Mouse (Mus musculus) cerebellum, postnatal 25 days (tissue): ENCODE results near the gene Slc41a3.

Experiments
- DNase-seq, 2 experiments: peaks; one replicate each; pipeline ENCODE4 v3.0.0; 2021; ENCODE audit warnings: mixed read lengths in 2 of 2

Slc41a3 gene

DNA sequence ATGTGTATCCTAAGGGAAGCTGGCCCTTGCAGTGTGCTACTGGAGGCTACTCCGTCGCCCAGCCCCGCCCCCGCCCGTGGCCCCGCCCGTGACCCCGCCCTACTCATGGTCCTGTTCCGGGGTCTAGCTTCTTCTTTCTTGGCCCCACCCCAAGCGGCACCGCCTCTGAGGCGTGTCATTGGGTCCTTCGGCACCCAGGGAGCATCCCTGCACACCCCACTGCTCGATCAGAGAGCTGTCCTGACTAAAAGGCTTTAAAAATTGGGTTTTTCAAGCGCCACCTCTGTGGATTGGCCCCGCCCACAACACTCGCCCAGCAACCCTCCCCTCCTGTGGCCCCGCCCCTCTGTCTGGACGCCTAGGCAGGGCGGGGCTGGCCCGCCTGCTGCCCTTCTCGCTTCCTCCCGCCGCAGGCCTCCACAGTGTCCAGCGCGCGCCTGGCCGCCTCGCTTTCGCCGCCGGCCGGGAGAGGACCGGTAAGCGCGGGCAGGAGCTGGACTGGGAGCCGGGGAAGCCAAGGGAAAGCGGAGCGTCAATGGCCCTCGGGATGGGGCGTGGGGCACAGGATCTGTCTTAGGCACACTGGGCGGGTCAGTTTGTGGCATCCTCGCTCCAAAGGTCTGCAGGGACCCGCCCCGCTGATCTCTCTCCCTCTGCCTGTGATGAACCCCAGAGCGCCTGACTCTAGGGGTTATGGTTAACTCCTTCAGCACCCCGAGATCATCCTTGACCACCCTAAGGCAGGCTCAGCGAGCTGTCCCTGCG lies at the start of gene Slc41a3:
Gene Slc41a3 (plus strand): TSS at position 193 of the 765 bp plus-strand sequence.
- peak; percentile 92 to 96 for DNase-seq

- DNase-seq = no peak
Observed at GRCm38 (mm10) chr6:90556534-90557058, 47.9 kb upstream of the Slc41a3 start.

GRCm38 (mm10) chr6:90557077-90557476 lies 47.4 kb upstream of the Slc41a3 start:
- no peak for DNase-seq

DNA sequence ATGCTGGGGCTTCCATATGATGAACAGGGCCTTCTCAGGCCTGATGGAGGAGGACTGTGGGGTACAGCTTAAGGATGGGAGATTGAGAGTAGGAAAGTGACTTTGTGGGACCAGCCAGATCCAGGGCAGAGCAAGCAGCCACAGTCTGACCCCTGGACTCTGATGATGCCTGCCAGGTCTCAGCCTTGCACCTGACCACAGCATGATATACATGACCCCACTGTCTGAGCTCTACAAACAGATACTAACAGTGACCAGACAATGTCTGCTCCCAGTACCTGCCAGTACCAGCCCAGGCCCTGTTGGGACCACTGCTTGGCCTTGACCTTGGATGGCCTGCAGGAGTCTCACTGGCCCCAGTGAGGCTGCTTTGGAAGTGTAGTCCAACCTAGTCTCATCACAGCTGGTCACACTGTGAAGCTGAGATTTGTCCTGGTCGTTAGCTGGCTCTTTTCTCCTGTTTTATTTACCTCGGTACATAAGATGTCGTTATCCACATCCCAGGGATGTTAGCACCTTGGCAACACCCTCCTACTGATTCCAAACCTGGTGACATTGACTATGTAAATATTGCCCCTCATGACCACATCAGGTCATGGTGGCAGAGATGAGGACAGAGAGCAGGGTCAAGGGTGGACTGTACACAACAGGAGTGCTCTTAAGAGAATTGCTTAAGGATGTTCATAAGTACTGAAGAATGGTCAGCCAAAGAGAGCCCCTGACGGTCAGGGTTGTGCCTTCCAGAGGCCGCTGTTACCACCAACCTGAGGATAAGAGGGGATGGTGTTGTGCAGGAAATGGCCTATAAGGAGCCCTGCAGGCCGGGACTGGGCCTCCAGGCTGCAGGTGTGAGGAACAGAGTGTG lies 46.5 kb upstream of the Slc41a3 start:
- no peak for DNase-seq

DNA sequence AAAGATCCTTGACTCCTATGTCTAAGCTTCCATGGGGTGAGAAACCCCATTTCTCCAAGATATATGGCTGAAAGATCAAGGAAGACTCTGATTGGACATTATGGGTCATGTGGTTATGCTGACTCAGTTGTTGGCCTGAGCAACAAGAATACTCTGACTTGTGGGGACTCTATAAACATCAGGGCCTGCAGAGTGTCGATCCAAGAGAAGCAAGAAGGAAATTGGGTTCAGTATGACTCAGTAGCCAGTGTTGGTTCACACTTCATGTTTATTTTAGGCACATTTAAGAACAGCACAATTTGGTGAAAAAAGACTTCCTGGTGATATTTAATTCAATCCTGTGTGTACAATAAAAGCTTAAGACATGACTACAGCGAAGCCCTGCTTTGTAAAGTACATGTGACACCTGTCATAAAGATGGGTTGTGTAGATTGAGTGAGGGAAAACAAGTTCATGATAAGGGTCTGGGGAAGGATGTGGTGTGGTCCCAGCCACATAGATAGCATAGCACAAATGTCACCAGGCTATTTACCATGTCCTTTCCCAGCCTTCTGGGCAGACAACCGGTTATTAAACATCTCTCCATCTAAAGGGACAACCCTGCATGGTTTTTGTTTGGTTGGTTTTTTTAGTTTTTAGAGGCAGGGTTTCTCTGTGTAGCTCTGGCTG lies 44.0 kb upstream of the Slc41a3 start:
- no peak for DNase-seq

GRCm38 (mm10) chr6:90561234-90561781 lies 43.2 kb upstream of the Slc41a3 start:
- no peak for DNase-seq

- DNase-seq = no peak
Observed at GRCm38 (mm10) chr6:90564240-90564639, 40.3 kb upstream of the Slc41a3 start.

DNA sequence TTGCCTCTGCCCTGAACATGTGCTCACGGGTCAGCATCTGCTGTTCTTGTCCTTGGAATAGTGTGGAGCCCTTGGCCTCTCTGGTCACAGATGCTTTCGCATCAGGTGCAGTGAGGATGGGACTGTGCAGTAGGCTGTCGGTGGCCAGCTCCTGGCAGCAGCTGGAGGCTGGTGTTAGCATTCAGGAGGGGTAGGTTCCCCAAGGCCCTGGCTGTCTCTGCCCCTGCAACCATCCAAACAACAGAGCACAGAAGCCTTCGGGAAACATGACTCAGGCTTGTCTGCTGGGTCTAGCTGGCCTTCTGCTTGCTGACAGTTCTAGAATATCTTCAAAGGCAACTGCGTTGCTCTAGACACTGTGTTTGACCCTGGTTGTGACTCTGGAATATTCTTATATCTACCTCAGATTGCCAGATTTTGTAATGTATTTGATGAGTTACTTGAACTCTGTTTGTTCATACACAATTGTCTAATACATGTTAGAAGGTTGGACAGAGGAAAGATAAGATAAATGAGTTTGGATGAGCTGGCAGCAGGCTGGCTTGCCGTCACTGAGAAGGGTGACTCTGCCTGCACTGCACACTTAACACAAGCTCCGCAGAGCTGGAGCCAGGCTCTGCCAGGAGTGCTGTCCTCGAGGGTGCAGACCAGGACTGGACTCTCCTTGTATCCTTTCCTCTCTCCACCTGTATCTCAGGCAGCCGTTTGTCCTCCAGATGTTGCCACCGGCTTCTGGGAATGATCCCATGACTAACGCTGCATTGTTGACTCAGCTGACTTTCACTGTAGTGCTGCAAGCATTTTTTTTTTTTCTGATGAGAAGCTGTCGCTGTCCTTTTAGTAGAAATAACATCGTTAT lies 38.9 kb upstream of the Slc41a3 start:
- DNase-seq = no peak

- no peak for DNase-seq
Observed at GRCm38 (mm10) chr6:90567486-90567885, 37.0 kb upstream of the Slc41a3 start.

GRCm38 (mm10) chr6:90567928-90568327 lies 36.6 kb upstream of the Slc41a3 start:
- DNase-seq = no peak

- no peak for DNase-seq
Observed at GRCm38 (mm10) chr6:90568721-90569120, 35.8 kb upstream of the Slc41a3 start.

GRCm38 (mm10) chr6:90569736-90570383 lies 34.7 kb upstream of the Slc41a3 start:
- no peak for DNase-seq

GRCm38 (mm10) chr6:90570392-90570791 lies 34.1 kb upstream of the Slc41a3 start:
- no peak for DNase-seq

DNA sequence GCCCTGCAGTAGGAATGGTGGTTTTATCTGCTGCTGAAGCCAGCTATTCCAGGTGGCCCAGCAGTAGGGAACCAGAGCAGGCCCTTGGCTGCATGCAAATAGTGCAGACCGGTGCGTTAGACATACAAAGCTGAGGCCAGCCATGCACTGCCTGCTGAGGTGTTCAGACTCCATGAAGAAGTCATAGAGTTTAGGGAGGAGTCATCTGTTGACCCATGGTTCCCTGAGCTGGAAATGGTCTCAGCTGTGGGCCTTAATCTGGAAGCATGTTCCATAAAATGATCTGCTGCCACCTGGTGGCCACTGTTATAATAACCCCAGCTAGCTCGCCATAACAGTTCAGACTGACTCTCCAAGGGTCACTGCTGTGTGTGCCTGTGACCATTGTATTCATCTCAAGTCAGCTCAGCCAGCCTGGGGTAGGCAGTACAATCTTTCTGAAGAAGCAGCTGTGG lies 29.2 kb upstream of the Slc41a3 start:
- peak; percentile 86 to 90 for DNase-seq

GRCm38 (mm10) chr6:90578174-90578573 lies 26.4 kb upstream of the Slc41a3 start:
- no peak for DNase-seq

GRCm38 (mm10) chr6:90582331-90582730 lies 22.2 kb upstream of the Slc41a3 start:
- DNase-seq = no peak

- DNase-seq = no peak
Observed at GRCm38 (mm10) chr6:90588113-90588512, 16.4 kb upstream of the Slc41a3 start.

- DNase-seq = no peak
Observed at GRCm38 (mm10) chr6:90590707-90591106, 13.8 kb upstream of the Slc41a3 start.

GRCm38 (mm10) chr6:90594972-90595371 lies 9.6 kb upstream of the Slc41a3 start:
- DNase-seq = no peak

DNA sequence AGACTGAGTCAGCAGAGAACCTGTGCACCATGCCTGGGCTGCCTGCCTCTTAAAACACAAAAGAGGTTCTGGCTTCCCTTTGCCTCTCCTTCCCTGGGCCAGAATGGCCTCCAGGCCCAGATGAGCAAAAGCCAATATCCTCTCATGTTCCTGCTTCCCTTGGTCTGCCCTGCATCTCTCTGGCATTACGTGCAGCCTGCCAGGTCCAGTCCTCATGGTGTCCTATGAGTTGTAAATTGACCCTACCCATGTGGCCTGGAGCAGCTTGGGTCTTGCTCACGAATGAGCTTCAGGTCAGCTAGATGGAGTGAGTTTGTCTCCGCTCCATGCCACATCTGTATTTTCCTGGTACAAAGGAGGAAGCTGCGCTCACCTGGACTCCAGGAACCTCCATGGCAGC lies 7.5 kb upstream of the Slc41a3 start:
- DNase-seq = no peak

DNA sequence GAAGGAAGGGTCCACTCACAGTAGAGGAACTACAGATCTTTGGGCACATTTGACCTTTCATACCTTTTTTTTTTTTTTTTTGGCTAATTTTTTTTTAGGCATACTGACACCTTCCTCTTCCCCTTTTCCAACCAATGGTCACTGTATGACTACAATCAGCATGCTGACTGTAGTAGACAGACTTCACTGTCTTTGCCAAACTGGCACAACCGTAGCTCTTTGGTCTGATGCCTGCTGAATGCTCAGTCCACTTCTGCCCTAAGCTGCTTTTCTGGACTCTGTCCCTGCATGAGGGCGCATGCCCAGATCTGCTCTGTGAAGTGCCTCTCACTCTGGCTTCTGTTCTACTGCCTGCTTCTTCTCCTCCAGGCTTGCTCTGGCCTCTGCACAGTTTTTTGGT lies 6.9 kb upstream of the Slc41a3 start:
- peak; percentile 78 to 88 for DNase-seq
